Mouse (Mus musculus) heart, embryonic 16.5 days (tissue): ENCODE results near the gene Edrf1. TPM values are rescaled to one million over a fixed set of nuclear protein-coding genes. Genes with fewer than 3 reads are reported as not detected.

Experiments used
- ATAC-seq: fragments of 200-750 bp; cut with Nextera tagmentation; replicated peaks from 2 replicates; pipeline ENCODE4 v1.8.0; 2017; ENCODE audit warnings: moderate number of reproducible peaks; ENCODE audit not compliant: insufficient read depth, low FRiP score; ENCODE audit errors: extremely low read depth
- H3K27ac ChIP-seq: fragments of 300-500 bp; sonication (generic); 2 replicates; pipeline ENCODE4 v1.5.1; 2014; ENCODE audit warnings: mild to moderate bottlenecking, low read length, control low read depth, moderate library complexity
- H3K27me3 ChIP-seq: fragments of 300-500 bp; sonication (generic); 2 replicates; pipeline ENCODE4 v1.6.1; 2014; ENCODE audit warnings: low read length, mixed read lengths; ENCODE audit not compliant: control insufficient read depth, insufficient read depth
- H3K36me3 ChIP-seq: fragments of 300-500 bp; sonication (generic); 2 replicates; pipeline ENCODE4 v1.6.1; 2014; ENCODE audit not compliant: control insufficient read depth, insufficient read depth
- H3K4me1 ChIP-seq: fragments of 300-500 bp; sonication (generic); 2 replicates; pipeline ENCODE4 v1.6.1; 2014; ENCODE audit warnings: low read length, mixed read lengths; ENCODE audit not compliant: control insufficient read depth, insufficient read depth
- H3K4me2 ChIP-seq: fragments of 300-500 bp; sonication (generic); 2 replicates; pipeline ENCODE4 v1.6.1; 2014; ENCODE audit warnings: low read depth, mild to moderate bottlenecking, control low read depth, low read length
- H3K4me3 ChIP-seq: fragments of 300-500 bp; sonication (generic); 2 replicates; pipeline ENCODE4 v1.5.1; 2014; ENCODE audit warnings: mild to moderate bottlenecking, control low read depth, low read length
- H3K9ac ChIP-seq: fragments of 300-500 bp; sonication (generic); 2 replicates; pipeline ENCODE4 v1.6.1; 2014; ENCODE audit warnings: low read length, control low read depth
- H3K9me3 ChIP-seq: fragments of 300-500 bp; sonication (generic); replicated peaks from 2 replicates; pipeline ENCODE4 v1.6.1; 2016; ENCODE audit warnings: low read length; ENCODE audit not compliant: control insufficient read depth
- WGBS: fragments of 180-500 bp; shearing (Covaris S2); extraction: QIAGEN DNeasy Blood & Tissue Kit; methylation state at CpG from one replicate; pipeline ENCODE4 v1.1.7; 2014; 5-methylcytosine and 5-hydroxymethylcytosine counted together
- polyA plus RNA-seq: library from polyadenylated mRNA; unstranded; fragments of >200 nt; fragmentation: Nextera tagmentation; extraction: Ambion mirVana; gene quantifications from 2 replicates; pipeline ENCODE4 v1.2.1, GENCODE M21; 2015

Gene Edrf1
- polyA plus RNA-seq, 1 experiment from 2014 or later: 15.9 TPM

DNA sequence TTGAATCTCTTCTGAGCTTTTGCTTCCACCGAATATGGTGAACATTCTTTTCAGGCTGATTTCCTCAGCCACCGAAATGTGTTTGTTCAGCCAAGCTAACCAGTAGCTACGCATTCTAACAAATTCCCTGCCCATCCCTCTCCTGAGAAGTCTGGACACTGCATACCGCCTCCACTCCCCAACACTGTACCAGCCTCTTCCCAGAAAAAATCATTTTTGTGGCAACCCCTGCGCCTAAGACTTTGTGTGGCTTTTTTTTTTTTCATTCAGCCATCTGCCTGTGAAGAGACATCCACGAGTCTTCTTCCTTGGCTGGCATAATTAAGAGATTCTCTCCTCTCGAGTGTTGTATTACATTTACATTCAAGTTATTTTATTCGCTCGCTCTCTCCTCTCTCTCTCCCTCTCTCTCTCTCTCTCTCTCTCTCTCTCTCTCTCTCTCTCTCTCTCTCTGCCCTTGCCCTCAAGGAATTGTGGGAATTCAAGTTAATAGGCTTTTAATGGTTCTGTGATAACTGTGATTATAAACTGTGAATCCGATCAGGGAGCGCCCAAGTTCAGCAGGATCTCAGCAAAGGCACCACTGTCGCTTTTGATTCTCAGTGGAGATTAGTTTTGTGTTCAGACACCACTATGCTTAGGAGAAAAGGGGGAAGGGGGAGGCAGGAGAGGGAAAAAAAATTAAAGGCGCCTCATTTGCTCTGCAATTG is 28.6 kb upstream of the Edrf1 start:
- Histone ChIP-seq H3K4me3 (no peak overlapping the region), H3K9me3 (no peaks in the 10 kb centered on the region), H3K36me3 (no peaks in the 10 kb centered on the region), H3K27me3 (no peaks in the 10 kb centered on the region), H3K4me1 (no peaks in the 10 kb centered on the region), H3K9ac (no peak overlapping the region), H3K27ac (no peak overlapping the region), H3K4me2 (no peak overlapping the region)
- WGBS: 69% methylated on average over 13 of the region's 13 CpGs
- ATAC-seq: no peak

DNA sequence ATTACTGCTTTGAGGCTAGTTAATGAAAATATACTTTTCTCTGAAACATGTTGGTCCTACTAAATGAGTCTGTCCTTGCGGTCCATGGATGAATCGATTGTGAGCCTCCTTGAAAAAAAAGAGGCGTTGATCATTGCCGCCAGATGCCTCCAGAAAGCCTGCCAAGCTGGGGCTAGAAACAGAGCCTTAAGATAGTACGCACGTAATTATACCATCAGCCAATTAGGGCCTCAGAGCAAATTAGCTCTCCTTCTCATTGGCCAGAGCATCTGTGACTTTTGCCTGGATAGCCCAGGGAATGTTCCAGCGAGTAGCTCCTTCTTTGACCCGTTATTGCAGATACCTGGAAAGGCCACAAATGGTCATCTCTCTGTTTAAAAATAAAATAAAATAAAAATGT is 27.8 kb upstream of the Edrf1 start:
- H3K4me2 ChIP-seq: no peak overlapping the region
- 63% methylated on average over 8 of the region's 8 CpGs for WGBS
- no peak for ATAC-seq

DNA sequence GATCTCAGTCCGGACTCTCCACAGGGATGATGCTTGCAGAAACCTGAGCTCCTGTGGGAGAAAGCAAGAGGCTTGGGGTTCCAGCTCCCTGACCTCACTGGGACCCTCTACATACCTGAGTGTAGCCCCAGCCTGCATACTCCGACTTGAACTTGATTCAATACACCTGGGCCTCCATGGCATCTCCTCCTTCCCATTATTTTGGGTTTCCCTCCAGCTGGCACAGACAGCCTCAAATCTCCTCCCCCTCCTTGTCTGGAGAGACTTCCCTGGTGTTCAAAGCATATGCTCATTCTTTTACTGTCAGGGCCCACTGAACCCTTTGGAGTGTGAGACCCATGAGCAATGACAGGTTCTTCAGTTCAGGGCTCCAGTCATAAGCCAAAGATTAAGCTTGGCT is 24.4 kb upstream of the Edrf1 start:
- Histone ChIP-seq H3K27ac (no peak overlapping the region), H3K4me1 (no peaks in the 10 kb centered on the region), H3K4me2 (no peak overlapping the region), H3K4me3 (no peak overlapping the region), H3K36me3 (no peaks in the 10 kb centered on the region), H3K9me3 (no peaks in the 10 kb centered on the region), H3K27me3 (no peaks in the 10 kb centered on the region), H3K9ac (no peak overlapping the region)
- WGBS: 62% methylated on average over 2 of the region's 2 CpGs
- ATAC-seq: no peak

More for the DNA sequence above, 27.8 kb upstream of the Edrf1 start:
- no peak overlapping the region for H3K9ac ChIP-seq
- H3K4me1 ChIP-seq: no peaks in the 10 kb centered on the region
- H3K36me3 ChIP-seq: no peaks in the 10 kb centered on the region
- no peaks in the 10 kb centered on the region for H3K9me3 ChIP-seq
- H3K27me3 ChIP-seq: no peaks in the 10 kb centered on the region
- H3K27ac ChIP-seq: no peak overlapping the region
- H3K4me3 ChIP-seq: no peak overlapping the region

DNA sequence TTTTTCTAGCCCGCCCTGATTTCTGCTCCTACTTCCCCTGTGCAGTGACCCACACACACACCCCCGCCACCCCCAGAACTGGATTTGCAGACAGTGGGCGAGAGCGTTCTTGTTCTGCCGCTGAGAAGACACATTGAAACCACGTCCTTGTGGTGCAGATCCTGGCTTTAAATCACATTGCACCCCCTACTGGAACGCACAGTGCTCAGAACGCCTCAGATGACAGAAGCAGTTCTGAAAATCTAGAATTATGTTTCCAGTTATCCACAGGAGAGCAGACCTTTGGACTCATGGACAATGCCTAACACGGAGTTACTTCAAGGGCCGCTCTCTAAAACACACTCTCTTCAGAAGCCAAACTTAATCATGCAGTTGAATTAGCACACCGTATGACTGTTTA is 16.6 kb upstream of the Edrf1 start:
- Histone ChIP-seq H3K4me1 (no peaks in the 10 kb centered on the region), H3K36me3 (no peaks in the 10 kb centered on the region), H3K4me3 (no peak overlapping the region), H3K9ac (no peak overlapping the region), H3K4me2 (peak overlapping the region; percentile 4; the same call in 1 of the 2 replicates), H3K27me3 (no peaks in the 10 kb centered on the region), H3K9me3 (no peaks in the 10 kb centered on the region), H3K27ac (no peak overlapping the region)
- 47% methylated on average over 11 of the region's 11 CpGs for WGBS
- no peak for ATAC-seq

DNA sequence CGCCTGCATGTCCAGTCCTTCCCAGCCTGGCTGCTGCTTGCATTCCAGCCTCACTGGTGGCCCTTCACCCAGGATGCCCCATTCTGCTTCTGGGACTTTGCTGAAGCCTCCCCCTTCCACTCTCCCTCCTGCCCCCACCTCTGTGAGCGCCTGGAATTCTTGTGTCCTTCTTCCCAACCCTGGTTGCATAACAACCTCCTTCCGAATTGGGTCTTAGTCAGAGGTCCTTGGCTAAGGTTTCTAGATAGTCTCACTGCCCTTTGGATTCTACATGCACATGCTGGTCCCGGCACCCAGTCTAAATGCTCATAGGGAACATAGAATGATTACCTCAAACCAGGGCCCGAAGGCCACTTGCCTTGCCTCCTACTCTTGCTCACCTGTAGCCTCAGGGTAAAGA is 14.1 kb upstream of the Edrf1 start:
- Histone ChIP-seq H3K9me3 (no peaks in the 10 kb centered on the region), H3K4me3 (no peak overlapping the region), H3K4me1 (no peaks in the 10 kb centered on the region), H3K36me3 (no peaks in the 10 kb centered on the region), H3K27ac (no peak overlapping the region), H3K27me3 (no peaks in the 10 kb centered on the region), H3K9ac (no peak overlapping the region), H3K4me2 (no peak overlapping the region)
- ATAC-seq: no peak
- WGBS: 72% methylated on average over 5 of the region's 5 CpGs

DNA sequence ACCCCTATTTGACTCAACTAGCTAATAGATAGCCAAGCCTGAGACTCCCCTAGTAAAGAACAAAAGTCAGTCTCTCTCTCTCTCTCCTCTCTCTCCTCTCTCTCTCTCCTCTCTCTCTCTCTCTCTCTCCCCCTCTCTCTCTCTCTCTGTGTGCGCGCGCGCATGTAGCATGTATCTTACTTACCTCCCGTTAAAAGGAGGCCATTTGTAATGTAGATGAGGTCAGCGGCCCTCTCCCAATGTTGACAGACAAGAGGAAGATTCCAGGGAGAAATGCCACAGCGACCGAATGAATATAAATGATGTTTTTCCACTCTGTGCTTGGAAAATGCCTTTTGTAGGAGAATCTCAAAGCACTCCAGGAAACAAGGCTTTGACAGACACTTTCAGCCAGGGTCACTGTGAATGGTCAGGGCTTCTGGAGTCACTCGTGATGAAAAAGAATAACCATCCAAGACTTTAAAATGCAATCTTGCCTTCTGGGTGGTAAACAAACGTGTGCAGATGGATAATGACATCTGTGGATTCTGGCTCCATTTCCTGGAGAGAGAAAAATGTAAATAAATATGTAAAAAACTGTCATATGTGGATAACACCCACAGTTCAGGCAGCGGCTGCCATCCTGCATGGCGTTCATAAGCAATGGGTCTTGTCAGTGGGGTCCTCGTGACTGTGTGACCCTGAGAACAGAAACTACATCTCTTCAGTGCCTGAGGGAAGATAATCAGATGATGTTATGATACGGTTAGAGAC is 10.0 kb upstream of the Edrf1 start:
- Histone ChIP-seq H3K27me3 (no peaks in the 10 kb centered on the region), H3K4me2 (no peak overlapping the region), H3K9me3 (no peaks in the 10 kb centered on the region), H3K27ac (no peak overlapping the region), H3K4me1 (no peaks in the 10 kb centered on the region), H3K36me3 (no peaks in the 10 kb centered on the region), H3K9ac (no peak overlapping the region), H3K4me3 (no peak overlapping the region)
- 56% methylated on average over 14 of the region's 14 CpGs for WGBS
- no peak for ATAC-seq

DNA sequence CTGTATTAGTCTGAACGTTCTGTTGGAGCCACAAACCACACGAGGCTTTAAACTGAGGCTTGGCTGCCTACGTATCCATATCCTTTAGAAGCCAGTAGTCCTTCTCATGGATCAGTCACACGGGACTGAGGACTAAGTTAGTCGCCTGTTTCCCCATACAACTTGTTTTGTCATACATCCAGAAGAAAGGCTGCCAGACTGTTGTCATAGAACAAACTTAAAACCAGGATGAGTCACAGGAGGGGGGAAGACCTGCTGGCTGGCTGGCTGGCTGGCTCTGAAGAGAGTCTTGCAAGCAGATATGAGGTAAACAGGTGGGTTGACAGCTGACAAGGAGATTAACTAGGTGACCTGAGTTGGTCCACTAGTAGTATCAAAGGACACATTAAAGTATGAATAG is 6.5 kb upstream of the Edrf1 start:
- ATAC-seq: no peak
- Histone ChIP-seq H3K9me3 (no peaks in the 10 kb centered on the region), H3K36me3 (no peaks in the 10 kb centered on the region), H3K27ac (no peak overlapping the region), H3K4me2 (no peak overlapping the region), H3K4me1 (no peaks in the 10 kb centered on the region), H3K27me3 (no peaks in the 10 kb centered on the region), H3K4me3 (no peak overlapping the region), H3K9ac (no peak overlapping the region)
- 68% methylated on average over 5 of the region's 5 CpGs for WGBS

DNA sequence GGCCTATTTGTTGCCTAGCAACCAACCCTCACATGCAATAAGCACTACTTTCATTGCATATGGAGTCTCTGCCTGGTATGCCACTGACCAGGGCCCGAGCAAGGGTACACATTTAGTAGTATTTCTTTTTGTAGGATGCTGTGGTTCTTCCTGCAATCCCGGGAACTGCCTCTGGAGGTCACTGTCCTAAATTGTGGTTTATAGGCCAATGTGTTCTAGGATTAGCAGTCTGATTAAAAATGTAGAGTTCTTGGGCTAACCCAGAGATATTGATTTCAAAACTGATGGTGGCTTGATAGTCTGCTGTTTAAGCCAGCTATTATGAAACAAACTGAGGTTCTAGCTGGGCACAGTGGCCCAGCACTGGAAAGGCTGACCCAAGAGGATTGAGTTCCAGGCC is 4.9 kb upstream of the Edrf1 start:
- Histone ChIP-seq H3K27me3 (no peaks in the 10 kb centered on the region), H3K4me3 (no peak overlapping the region), H3K9ac (no peak overlapping the region), H3K4me1 (no peaks in the 10 kb centered on the region), H3K4me2 (no peak overlapping the region), H3K9me3 (no peaks in the 10 kb centered on the region), H3K36me3 (no peaks in the 10 kb centered on the region), H3K27ac (no peak overlapping the region)
- 16% methylated on average over 2 of the region's 2 CpGs for WGBS
- ATAC-seq: no peak

DNA sequence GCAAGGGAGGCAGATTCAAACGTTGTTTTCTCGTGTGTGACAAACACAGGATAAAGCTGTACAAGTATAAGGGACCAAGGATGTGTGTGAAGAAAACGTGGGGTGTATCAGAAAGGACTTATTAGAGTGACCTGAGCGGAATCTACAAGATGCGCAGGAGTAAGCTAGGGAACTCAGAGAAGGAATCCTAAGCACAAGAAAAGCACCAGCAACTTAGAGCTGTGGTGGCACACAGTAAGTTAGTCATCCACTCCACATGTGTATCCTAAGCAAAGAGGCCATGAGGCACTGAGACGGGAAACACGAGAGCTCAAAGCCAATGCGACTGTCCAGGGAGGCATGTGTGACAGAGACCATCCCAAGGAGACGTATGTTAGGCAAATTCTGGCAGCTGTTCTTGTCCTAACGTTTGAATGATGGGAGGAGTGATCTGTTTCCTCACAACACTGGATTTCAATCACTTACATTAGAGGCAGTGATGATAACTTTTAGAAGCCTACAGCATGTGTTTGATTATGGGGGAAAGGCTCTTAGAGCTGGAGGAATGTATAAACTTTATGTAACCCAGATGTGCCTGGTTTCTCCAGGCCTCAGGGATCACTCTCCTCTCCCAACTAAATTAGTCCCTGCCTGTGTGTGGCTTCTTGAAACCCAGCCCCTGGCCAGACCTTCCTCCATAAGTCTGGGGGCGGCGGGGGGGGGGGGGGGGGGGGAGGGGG is 2.3 kb upstream of the Edrf1 start:
- Histone ChIP-seq H3K4me2 (no peak overlapping the region), H3K27me3 (no peaks in the 10 kb centered on the region), H3K9me3 (no peaks in the 10 kb centered on the region), H3K9ac (no peak overlapping the region), H3K27ac (no peak overlapping the region), H3K36me3 (peaks cover 5% of the 10 kb centered on the region; the same call in 1 of the 2 replicates), H3K4me3 (no peak overlapping the region), H3K4me1 (peaks cover 11% of the 10 kb centered on the region)
- no peak for ATAC-seq
- 47% methylated on average over 10 of the region's 12 CpGs for WGBS
